14 mouse cellular contexts compared by ENCODE assay signal in genomic region chr6:12393574-12394380, GRCm38 (mm10).
A peak's percentile ranks its signal among the peaks of the same experiment; 100 is the strongest.
DNase-seq lines count a peak whose midpoint lies in the region; ATAC-seq lines count a peak whose summit lies in the region.
"Had no signal": no experiment of that assay in that cellular context is flagged by ENCODE, and none has a peak within 500 bp of the region (broad histone marks: within the 10 kb centered on the region; RNA-seq: fewer than 3 reads in every experiment).

No protein-coding gene starts in this region.

- DNase-seq in heart, adult 9 months (ENCODE audit: low spot score in 2 of 2): no peak
- DNase-seq in liver, embryonic 11.5 days (ENCODE audit: low spot score): no peak
- DNase-seq in adrenal gland, postnatal 36 days: peak; percentile 26 to 36
- DNase-seq in lung, postnatal 36 days: peak; percentile 21
- no peak for DNase-seq in left cerebral cortex, postnatal 10 days (ENCODE audit: extremely low spot score in 1 of 2, low spot score in 2 of 2)
- DNase-seq: cerebellum, postnatal 10 days; retina, postnatal 1 day had no signal

- intact Hi-C loops in left cerebral cortex, postnatal 10 days (cut with DNase I): no loop called here

- peaks cover 11% of the 10 kb centered on the region for H3K4me1 ChIP-seq in heart, embryonic 13.5 days
- no peaks in the 10 kb centered on the region for H3K4me1 ChIP-seq in liver, embryonic 11.5 days (replicated peaks; ENCODE audit: control insufficient read depth, insufficient read depth, low read length)
- H3K4me1 ChIP-seq in liver, embryonic 12.5 days: no peaks in the 10 kb centered on the region
- no peaks in the 10 kb centered on the region for H3K4me1 ChIP-seq in neural tube, embryonic 15.5 days
- H3K4me1 ChIP-seq: limb, embryonic 12.5 days; megakaryocyte, embryonic 14.5 days; neural tube, embryonic 13.5 days had no signal

- H3K4me3 ChIP-seq in heart, embryonic 13.5 days: no peak overlapping the region
- no peak overlapping the region for H3K4me3 ChIP-seq in liver, embryonic 11.5 days (ENCODE audit: low read depth, low read length)
- no peak overlapping the region for H3K4me3 ChIP-seq in liver, embryonic 12.5 days
- no peak overlapping the region for H3K4me3 ChIP-seq in neural tube, embryonic 15.5 days (replicated peaks)
- H3K4me3 ChIP-seq: limb, embryonic 12.5 days; megakaryocyte, embryonic 14.5 days; neural tube, embryonic 13.5 days had no signal

- no peak for ATAC-seq in heart, embryonic 13.5 days (ENCODE audit: extremely low read depth, insufficient number of reproducible peaks, low FRiP score, low TSS enrichment)
- 0 out of 2 replicates have a peak, but pooled peaks have one; percentile 53 for ATAC-seq in liver, embryonic 11.5 days (replicated peaks; ENCODE audit: low FRiP score)
- no peak for ATAC-seq in liver, embryonic 12.5 days
- no peak for ATAC-seq in neural tube, embryonic 15.5 days (ENCODE audit: low FRiP score)

- H3K4me2 ChIP-seq in heart, embryonic 13.5 days: no peak overlapping the region
- no peak overlapping the region for H3K4me2 ChIP-seq in liver, embryonic 11.5 days
- no peak overlapping the region for H3K4me2 ChIP-seq in liver, embryonic 12.5 days
- H3K4me2 ChIP-seq in neural tube, embryonic 15.5 days: no peak overlapping the region
- H3K4me2 ChIP-seq: hindbrain, embryonic 14.5 days; limb, embryonic 12.5 days; neural tube, embryonic 13.5 days had no signal

- no peaks in the 10 kb centered on the region for H3K9me3 ChIP-seq in heart, embryonic 13.5 days
- no peaks in the 10 kb centered on the region for H3K9me3 ChIP-seq in liver, embryonic 11.5 days (ENCODE audit: control insufficient read depth, low read length)
- no peaks in the 10 kb centered on the region for H3K9me3 ChIP-seq in liver, embryonic 12.5 days (replicated peaks)
- H3K9me3 ChIP-seq in neural tube, embryonic 15.5 days (replicated peaks): no peaks in the 10 kb centered on the region
- H3K9me3 ChIP-seq: limb, embryonic 12.5 days; megakaryocyte, embryonic 14.5 days; neural tube, embryonic 13.5 days had no signal

- WGBS in heart, embryonic 13.5 days: 32% methylated on average over 2 of the region's 2 CpGs
- 47% methylated on average over 2 of the region's 2 CpGs for WGBS in liver, embryonic 11.5 days
- 27% methylated on average over 2 of the region's 2 CpGs for WGBS in liver, embryonic 12.5 days (ENCODE audit: insufficient replicate concordance)
- WGBS in neural tube, embryonic 15.5 days: 64% methylated on average over 2 of the region's 2 CpGs

- H3K27ac ChIP-seq in heart, embryonic 13.5 days (replicated peaks): 0 out of 2 replicates have a peak overlapping the region, but pooled peaks have one; percentile 22
- H3K27ac ChIP-seq in liver, embryonic 11.5 days (ENCODE audit: low read depth, low read length): no peak overlapping the region
- no peak overlapping the region for H3K27ac ChIP-seq in liver, embryonic 12.5 days
- H3K27ac ChIP-seq in neural tube, embryonic 15.5 days (replicated peaks): no peak overlapping the region
- H3K27ac ChIP-seq: hindbrain, embryonic 14.5 days; limb, embryonic 12.5 days; neural tube, embryonic 13.5 days had no signal

- no peaks in the 10 kb centered on the region for H3K36me3 ChIP-seq in heart, embryonic 13.5 days
- H3K36me3 ChIP-seq in liver, embryonic 11.5 days (ENCODE audit: control insufficient read depth, insufficient read depth, low read length): no peaks in the 10 kb centered on the region
- no peaks in the 10 kb centered on the region for H3K36me3 ChIP-seq in liver, embryonic 12.5 days
- H3K36me3 ChIP-seq in neural tube, embryonic 15.5 days: no peaks in the 10 kb centered on the region
- H3K36me3 ChIP-seq: limb, embryonic 12.5 days; neural tube, embryonic 13.5 days had no signal

- H3K27me3 ChIP-seq in heart, embryonic 13.5 days (replicated peaks): no peaks in the 10 kb centered on the region
- H3K27me3 ChIP-seq in liver, embryonic 11.5 days (replicated peaks; ENCODE audit: control insufficient read depth, insufficient read depth, low read length): no peaks in the 10 kb centered on the region
- no peaks in the 10 kb centered on the region for H3K27me3 ChIP-seq in liver, embryonic 12.5 days (replicated peaks)
- H3K27me3 ChIP-seq in neural tube, embryonic 15.5 days (replicated peaks): no peaks in the 10 kb centered on the region
- H3K27me3 ChIP-seq: limb, embryonic 12.5 days; megakaryocyte, embryonic 14.5 days; neural tube, embryonic 13.5 days had no signal

- no peak overlapping the region for H3K9ac ChIP-seq in heart, embryonic 13.5 days
- H3K9ac ChIP-seq in liver, embryonic 11.5 days (ENCODE audit: low read depth, low read length): no peak overlapping the region
- no peak overlapping the region for H3K9ac ChIP-seq in liver, embryonic 12.5 days
- no peak overlapping the region for H3K9ac ChIP-seq in neural tube, embryonic 15.5 days (replicated peaks)
- H3K9ac ChIP-seq: hindbrain, embryonic 14.5 days; limb, embryonic 12.5 days; neural tube, embryonic 13.5 days had no signal

Comparison
In these comparisons a context has a peak if more than half of its experiments do, and no peak if none do; other contexts are left out.
1. DNase-seq: peak in adrenal gland, postnatal 36 days (2 of 2) and lung, postnatal 36 days (single experiment); none in heart, adult 9 months (0 of 2), liver, embryonic 11.5 days (single experiment) and left cerebral cortex, postnatal 10 days (0 of 2).